Mouse (Mus musculus): ENCODE data around the gene Ndufa8.

GRCm38 (mm10) chr2:36032884-36033283 lies 16.3 kb downstream of the Ndufa8 start:
- TF ChIP-seq CTCF (IDR thresholded peaks at IDR 0.05; ENCODE audit: control insufficient read depth, insufficient read depth, insufficient replicate concordance, low read depth, low read length) (no peak), POLR2A (IDR thresholded peaks at IDR 0.05; ENCODE audit: control insufficient read depth, low read depth, low read length) (no peak)
